Mouse (Mus musculus) limb, embryonic 11.5 days (tissue): ENCODE measurements around the gene Dcaf8. TPM values are rescaled to one million over a fixed set of nuclear protein-coding genes. Genes with fewer than 3 reads are reported as not detected.

ENCODE experiments used
- ATAC-seq: fragments of 200-750 bp; cut with Nextera tagmentation; 2 replicates; pipeline ENCODE4 v1.8.0; 2017; ENCODE audit warnings: low read depth; ENCODE audit not compliant: insufficient number of reproducible peaks, low FRiP score, low TSS enrichment
- DNase-seq: peaks from one replicate; pipeline ENCODE4 v3.0.0-alpha.2; 2015; ENCODE audit warnings: low spot score
- H3K27ac ChIP-seq: fragments of 300-500 bp; sonication (generic); replicated peaks from 2 replicates; pipeline ENCODE4 v1.5.1; 2014; ENCODE audit warnings: low read depth, mild to moderate bottlenecking, low read length
- H3K27me3 ChIP-seq: fragments of 300-500 bp; sonication (generic); 2 replicates; pipeline ENCODE4 v1.6.1; 2014; ENCODE audit warnings: mild to moderate bottlenecking, low read length, mixed read lengths; ENCODE audit not compliant: control insufficient read depth, insufficient read depth
- H3K36me3 ChIP-seq: fragments of 300-500 bp; sonication (generic); 2 replicates; pipeline ENCODE4 v1.6.1; 2014; ENCODE audit warnings: mild to moderate bottlenecking, low read length, moderate library complexity, mixed read lengths; ENCODE audit not compliant: control insufficient read depth, insufficient read depth
- H3K4me1 ChIP-seq: fragments of 300-500 bp; sonication (generic); 2 replicates; pipeline ENCODE4 v1.6.1; 2014; ENCODE audit warnings: low read length, mixed read lengths; ENCODE audit not compliant: control insufficient read depth, insufficient read depth
- H3K4me2 ChIP-seq: fragments of 300-500 bp; sonication (generic); 2 replicates; pipeline ENCODE4 v1.6.1; 2014; ENCODE audit warnings: low read depth, mild to moderate bottlenecking, moderate library complexity; ENCODE audit not compliant: severe bottlenecking
- H3K4me3 ChIP-seq: fragments of 300-500 bp; sonication (generic); 2 replicates; pipeline ENCODE4 v1.5.1; 2014; ENCODE audit warnings: low read depth, low read length
- H3K9ac ChIP-seq: fragments of 300-500 bp; sonication (generic); 2 replicates; pipeline ENCODE4 v1.6.1; 2014; ENCODE audit warnings: mild to moderate bottlenecking, low read length
- H3K9me3 ChIP-seq: fragments of 300-500 bp; sonication (generic); 2 replicates; pipeline ENCODE4 v1.6.1; 2016; ENCODE audit warnings: low read length; ENCODE audit not compliant: control insufficient read depth
- WGBS: fragments of 180-500 bp; shearing (Covaris S2); extraction: QIAGEN DNeasy Blood & Tissue Kit; methylation state at CpG from one replicate; pipeline ENCODE4 v1.1.7; 2014; 5-methylcytosine and 5-hydroxymethylcytosine counted together
- polyA plus RNA-seq: library from polyadenylated mRNA; unstranded; fragments of >200 nt; fragmentation: Nextera tagmentation; extraction: Ambion mirVana; gene quantifications from 2 replicates; pipeline ENCODE4 v1.2.1, GENCODE M21; 2014

Dcaf8 gene
- polyA plus RNA-seq, 1 experiment from 2014 or later = 119 TPM

DNA sequence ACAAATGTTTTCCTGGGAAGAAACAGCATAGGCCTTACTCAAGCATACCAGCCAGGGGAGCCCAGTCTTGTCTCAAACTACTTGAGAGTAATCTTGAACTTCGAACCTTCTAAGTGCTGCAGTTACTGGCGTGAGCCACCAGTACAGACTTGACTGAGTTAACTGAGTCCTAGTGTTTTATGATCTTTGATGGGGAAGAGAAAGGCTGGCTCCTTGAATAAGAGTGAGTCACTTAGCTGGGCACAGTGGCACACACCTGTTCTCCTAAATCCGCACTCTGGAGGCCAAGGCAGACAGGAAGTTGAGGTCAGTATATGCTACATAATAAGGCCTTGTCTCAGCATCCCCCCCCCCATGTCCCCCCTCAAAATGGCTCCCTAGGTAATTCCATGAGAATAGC lies 6.7 kb downstream of the Dcaf8 start:
- 82% methylated on average over 3 of the region's 3 CpGs for WGBS
- no peaks in the 10 kb centered on the region for H3K27me3 ChIP-seq
- H3K4me2 ChIP-seq = no peak overlapping the region
- H3K9ac ChIP-seq = no peak overlapping the region
- H3K9me3 ChIP-seq = no peaks in the 10 kb centered on the region
- no peak overlapping the region for H3K27ac ChIP-seq
- ATAC-seq (no peak), DNase-seq (no peak)
- peaks cover 18% of the 10 kb centered on the region for H3K36me3 ChIP-seq
- H3K4me1 ChIP-seq = no peaks in the 10 kb centered on the region
- no peak overlapping the region for H3K4me3 ChIP-seq

DNA sequence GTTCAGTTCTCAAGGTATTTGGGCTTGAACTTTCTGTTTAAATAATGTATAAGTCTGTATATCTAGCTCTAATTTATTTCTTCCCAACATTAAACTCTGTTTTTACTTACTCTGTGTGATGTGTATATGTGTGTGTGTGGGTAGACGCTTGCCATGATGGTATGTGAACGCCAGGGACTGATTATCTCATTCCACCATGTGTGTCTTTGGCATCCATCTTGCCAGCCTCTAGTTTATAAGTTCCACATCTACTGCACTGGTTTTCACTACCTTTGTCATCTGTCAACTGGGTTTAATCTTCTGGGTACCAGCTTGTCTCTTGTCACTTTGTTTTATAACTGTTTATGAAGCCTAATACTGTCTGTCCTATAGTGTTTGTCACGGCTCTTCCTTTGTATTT lies 7.6 kb downstream of the Dcaf8 start:
- WGBS = 90% methylated on average over 3 of the region's 3 CpGs
- DNase-seq = no peak
- ATAC-seq = no peak
- Histone ChIP-seq H3K4me2 (no peak overlapping the region), H3K9me3 (no peaks in the 10 kb centered on the region), H3K9ac (no peak overlapping the region), H3K4me1 (no peaks in the 10 kb centered on the region), H3K27ac (no peak overlapping the region), H3K36me3 (peaks cover 18% of the 10 kb centered on the region), H3K27me3 (no peaks in the 10 kb centered on the region), H3K4me3 (no peak overlapping the region)

DNA sequence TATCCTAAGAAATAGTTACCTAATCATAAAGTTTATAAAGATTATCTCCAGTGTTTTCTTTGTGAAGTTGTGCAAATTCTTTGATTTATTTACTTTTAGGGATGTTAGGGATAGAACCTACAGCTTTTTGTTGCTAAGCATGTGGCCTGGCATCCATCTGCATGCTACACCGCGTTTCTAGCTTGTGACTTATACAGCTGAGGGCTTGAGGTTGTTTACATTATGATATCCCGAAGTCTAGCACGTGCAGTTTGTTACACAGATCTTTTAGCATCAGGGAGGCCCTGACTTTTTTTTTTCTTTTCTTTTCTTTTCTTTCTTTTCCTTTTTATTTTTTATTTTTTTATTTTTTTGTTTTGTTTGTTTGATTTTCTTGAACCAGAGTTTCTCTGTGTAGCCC lies 12.1 kb downstream of the Dcaf8 start:
- H3K4me3 ChIP-seq = no peak overlapping the region
- DNase-seq (no peak), ATAC-seq (no peak)
- no peaks in the 10 kb centered on the region for H3K27me3 ChIP-seq
- H3K27ac ChIP-seq = no peak overlapping the region
- H3K9me3 ChIP-seq = no peaks in the 10 kb centered on the region
- 88% methylated on average over 4 of the region's 4 CpGs for WGBS
- H3K36me3 ChIP-seq = peaks cover 6% of the 10 kb centered on the region; the same call in 1 of the 2 replicates
- H3K4me1 ChIP-seq = no peaks in the 10 kb centered on the region
- H3K4me2 ChIP-seq = no peak overlapping the region
- H3K9ac ChIP-seq = no peak overlapping the region

DNA sequence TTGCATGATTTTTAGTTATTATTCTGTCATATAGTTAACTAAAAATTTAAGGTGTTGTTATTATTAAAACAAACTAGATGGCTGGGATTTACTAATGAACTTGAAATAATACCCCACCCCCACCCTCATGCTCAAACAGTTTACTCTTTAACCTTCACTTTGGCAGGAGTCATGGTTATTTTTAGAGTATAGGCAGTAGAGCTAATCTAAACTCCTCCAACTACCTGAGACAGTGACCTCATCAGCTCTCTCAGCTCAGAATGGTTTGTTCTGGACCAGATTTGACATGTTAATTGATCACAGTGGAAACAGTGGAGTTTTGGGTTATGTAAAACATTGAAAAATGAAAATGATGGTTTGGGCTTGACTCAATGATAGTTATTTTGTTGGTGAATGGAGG lies 12.6 kb downstream of the Dcaf8 start:
- no peaks in the 10 kb centered on the region for H3K27me3 ChIP-seq
- H3K9me3 ChIP-seq = no peaks in the 10 kb centered on the region
- no peak overlapping the region for H3K9ac ChIP-seq
- no peak for DNase-seq
- ATAC-seq = no peak
- H3K27ac ChIP-seq = no peak overlapping the region
- no peaks in the 10 kb centered on the region for H3K4me1 ChIP-seq
- no peak overlapping the region for H3K4me2 ChIP-seq
- peaks cover 4% of the 10 kb centered on the region; the same call in 1 of the 2 replicates for H3K36me3 ChIP-seq
- H3K4me3 ChIP-seq = no peak overlapping the region

GRCm38 (mm10) chr1:172162009-172162408 lies 14.1 kb downstream of the Dcaf8 start:
- H3K27me3 ChIP-seq = no peaks in the 10 kb centered on the region
- no peak overlapping the region for H3K27ac ChIP-seq
- H3K4me1 ChIP-seq = no peaks in the 10 kb centered on the region
- H3K4me3 ChIP-seq = no peak overlapping the region
- no peak overlapping the region for H3K9ac ChIP-seq
- no peak overlapping the region for H3K4me2 ChIP-seq
- WGBS = 98% methylated on average over 1 of the region's 1 CpGs
- no peaks in the 10 kb centered on the region for H3K9me3 ChIP-seq
- no peak for DNase-seq
- peaks cover 6% of the 10 kb centered on the region; the same call in 1 of the 2 replicates for H3K36me3 ChIP-seq
- ATAC-seq = no peak

DNA sequence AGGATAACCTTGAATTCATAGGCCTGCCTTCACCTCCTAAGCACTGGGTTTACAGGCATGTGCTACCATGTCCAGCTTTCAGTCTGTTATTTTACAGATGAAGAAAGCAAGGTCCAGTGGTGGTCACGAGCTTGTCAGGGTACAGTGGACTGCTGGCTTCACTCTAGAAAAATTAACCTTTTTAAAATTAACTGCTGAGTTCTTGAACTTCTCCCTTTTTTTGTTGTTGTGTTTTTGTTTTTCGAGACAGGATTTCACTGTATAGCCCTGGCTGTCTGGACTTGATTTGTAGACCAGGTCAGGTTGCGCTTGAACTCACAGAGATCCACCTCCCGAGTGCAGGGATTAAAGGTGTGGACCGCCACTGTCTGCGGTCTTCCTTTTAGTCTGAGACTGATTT lies 15.1 kb downstream of the Dcaf8 start:
- H3K4me2 ChIP-seq = no peak overlapping the region
- H3K4me1 ChIP-seq = no peaks in the 10 kb centered on the region
- WGBS = 80% methylated on average over 6 of the region's 6 CpGs
- no peaks in the 10 kb centered on the region for H3K9me3 ChIP-seq
- H3K27me3 ChIP-seq = no peaks in the 10 kb centered on the region
- ATAC-seq (no peak), DNase-seq (no peak)
- no peak overlapping the region for H3K4me3 ChIP-seq
- H3K36me3 ChIP-seq = peaks cover 10% of the 10 kb centered on the region; the same call in 1 of the 2 replicates
- H3K27ac ChIP-seq = no peak overlapping the region
- no peak overlapping the region for H3K9ac ChIP-seq

DNA sequence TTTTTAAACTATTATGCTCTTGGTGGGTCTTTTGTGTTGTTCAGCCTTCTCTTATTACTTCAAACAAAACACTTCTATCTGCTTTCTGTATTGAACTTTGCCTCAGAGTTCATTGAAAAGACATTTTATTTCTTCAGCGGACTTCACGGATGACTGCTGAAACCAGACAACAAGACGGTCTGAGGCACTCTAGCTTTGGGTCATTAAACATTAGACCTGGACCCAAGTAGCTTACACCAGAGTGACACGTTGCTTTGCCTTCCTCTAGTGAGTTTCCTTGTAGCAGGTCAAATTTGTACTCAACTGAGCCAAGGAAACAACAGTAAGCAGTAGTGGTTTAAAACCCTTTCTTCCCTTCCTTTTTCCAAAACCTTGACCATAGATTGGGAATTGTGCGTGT lies 20.0 kb downstream of the Dcaf8 start:
- no peaks in the 10 kb centered on the region for H3K4me1 ChIP-seq
- H3K9ac ChIP-seq = no peak overlapping the region
- H3K4me3 ChIP-seq = no peak overlapping the region
- no peak for DNase-seq
- no peak overlapping the region for H3K4me2 ChIP-seq
- H3K36me3 ChIP-seq = peaks cover 17% of the 10 kb centered on the region; the same call in 1 of the 2 replicates
- no peak for ATAC-seq
- H3K9me3 ChIP-seq = no peaks in the 10 kb centered on the region
- no peak overlapping the region for H3K27ac ChIP-seq
- H3K27me3 ChIP-seq = no peaks in the 10 kb centered on the region
- WGBS = 96% methylated on average over 5 of the region's 5 CpGs

GRCm38 (mm10) chr1:172169809-172170208 lies 21.9 kb downstream of the Dcaf8 start:
- ATAC-seq (no peak), DNase-seq (no peak)
- H3K36me3 ChIP-seq = peaks cover 25% of the 10 kb centered on the region
- H3K4me3 ChIP-seq = no peak overlapping the region
- no peaks in the 10 kb centered on the region for H3K27me3 ChIP-seq
- no peaks in the 10 kb centered on the region for H3K4me1 ChIP-seq
- 99% methylated on average over 5 of the region's 5 CpGs for WGBS
- H3K27ac ChIP-seq = no peak overlapping the region
- no peak overlapping the region for H3K4me2 ChIP-seq
- H3K9ac ChIP-seq = no peak overlapping the region
- no peaks in the 10 kb centered on the region for H3K9me3 ChIP-seq

DNA sequence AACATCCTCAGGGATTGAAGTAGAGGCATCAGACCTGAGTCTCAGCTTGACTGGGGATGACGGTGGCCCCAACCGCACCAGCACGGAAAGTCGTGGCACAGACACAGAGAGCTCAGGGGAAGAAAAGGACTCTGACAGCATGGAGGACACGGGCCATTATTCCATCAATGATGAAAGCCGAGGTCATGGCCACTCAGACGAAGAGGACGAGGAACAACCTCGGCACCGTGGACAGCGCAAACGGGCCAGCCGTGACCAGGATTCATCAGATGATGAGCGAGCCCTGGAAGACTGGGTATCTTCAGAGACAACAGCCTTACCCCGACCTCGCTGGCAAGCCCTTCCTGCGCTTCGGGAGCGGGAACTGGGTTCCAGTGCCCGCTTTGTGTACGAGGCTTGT lies 24.5 kb downstream of the Dcaf8 start:
- no peaks in the 10 kb centered on the region for H3K27me3 ChIP-seq
- no peak overlapping the region for H3K4me2 ChIP-seq
- H3K4me1 ChIP-seq = no peaks in the 10 kb centered on the region
- H3K36me3 ChIP-seq = peaks cover 17% of the 10 kb centered on the region
- no peak for DNase-seq
- H3K9ac ChIP-seq = no peak overlapping the region
- H3K9me3 ChIP-seq = no peaks in the 10 kb centered on the region
- H3K27ac ChIP-seq = no peak overlapping the region
- ATAC-seq = no peak
- 94% methylated on average over 21 of the region's 21 CpGs for WGBS
- no peak overlapping the region for H3K4me3 ChIP-seq
